Mouse (Mus musculus): ENCODE measurements around the gene Ttf2. TPM values are rescaled to one million over a fixed set of nuclear protein-coding genes. Genes with fewer than 3 reads are reported as not detected.

Gene Ttf2
- total and polyA plus RNA-seq, 2 experiments from 2014 or later = 2.0 to 2.3 TPM

- ATAC-seq = peak; percentile 40
- 73% methylated on average over 7 of the region's 7 CpGs for WGBS
Observed at GRCm38 (mm10) chr3:100911498-100912213, 57.8 kb downstream of the Ttf2 start.

DNA sequence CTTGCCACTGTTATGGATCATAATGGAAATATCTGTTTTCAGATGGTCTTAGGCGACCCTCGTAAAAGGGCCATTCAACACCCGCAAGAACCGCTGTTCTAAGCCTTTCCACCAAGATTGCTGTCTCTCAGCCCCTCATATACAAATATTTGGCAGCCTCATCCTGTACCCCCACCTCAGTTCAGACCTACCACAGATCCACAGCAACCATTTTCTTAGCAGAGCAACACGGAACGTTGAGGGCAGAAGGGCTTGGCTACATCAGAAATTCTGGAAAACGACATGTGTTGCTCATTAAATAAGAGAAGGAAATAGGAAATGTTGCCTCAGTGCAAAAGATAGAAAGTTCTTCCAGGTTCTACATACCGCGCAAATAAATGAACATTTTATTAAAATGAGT is 58.4 kb downstream of the Ttf2 start:
- Histone ChIP-seq H3K27ac (ENCODE audit: low read depth, low read length) (no peak overlapping the region), H3K9me3 (ENCODE audit: low read length) (no peaks in the 10 kb centered on the region), H3K4me1 (ENCODE audit: insufficient read depth) (no peaks in the 10 kb centered on the region), H3K36me3 (ENCODE audit: insufficient read depth) (no peaks in the 10 kb centered on the region), H3K9ac (no peak overlapping the region), H3K4me2 (ENCODE audit: low read depth) (no peak overlapping the region), H3K4me3 (ENCODE audit: low read depth, low read length) (no peak overlapping the region), H3K27me3 (ENCODE audit: insufficient read depth, low read length) (no peaks in the 10 kb centered on the region)
- DNase-seq (no peak), ATAC-seq (no peak)
- TF ChIP-seq CTCF (IDR thresholded peaks at IDR 0.05; ENCODE audit: low read depth) = no peak
- WGBS = 78% methylated on average over 9 of the region's 9 CpGs

More at GRCm38 (mm10) chr3:100911498-100912213, 57.8 kb downstream of the Ttf2 start:
- no peak for DNase-seq
- H3K27me3 ChIP-seq (ENCODE audit: insufficient read depth, low read length) = no peaks in the 10 kb centered on the region
- H3K4me2 ChIP-seq (ENCODE audit: low read depth) = no peak overlapping the region
- no peaks in the 10 kb centered on the region for H3K4me1 ChIP-seq (ENCODE audit: insufficient read depth)
- H3K9me3 ChIP-seq (ENCODE audit: low read length) = no peaks in the 10 kb centered on the region
- no peak for TF ChIP-seq CTCF (IDR thresholded peaks at IDR 0.05; ENCODE audit: low read depth)
- no peak overlapping the region for H3K4me3 ChIP-seq (ENCODE audit: low read depth, low read length)
- H3K9ac ChIP-seq = no peak overlapping the region
- H3K36me3 ChIP-seq (ENCODE audit: insufficient read depth) = no peaks in the 10 kb centered on the region
- no peak overlapping the region for H3K27ac ChIP-seq (ENCODE audit: low read depth, low read length)

GRCm38 (mm10) chr3:100910621-100911020 is 58.8 kb downstream of the Ttf2 start:
- no peak for DNase-seq
- no peak overlapping the region for H3K4me3 ChIP-seq (ENCODE audit: low read depth, low read length)
- WGBS = 52% methylated on average over 5 of the region's 5 CpGs

GRCm38 (mm10) chr3:100908594-100908993 is 60.9 kb downstream of the Ttf2 start:
- TF ChIP-seq CTCF (IDR thresholded peaks at IDR 0.05; ENCODE audit: low read depth) = no peak
- no peak overlapping the region for H3K9ac ChIP-seq
- H3K4me3 ChIP-seq (ENCODE audit: low read depth, low read length) = no peak overlapping the region
- 77% methylated on average over 6 of the region's 6 CpGs for WGBS
- no peak for ATAC-seq
- no peaks in the 10 kb centered on the region for H3K27me3 ChIP-seq (ENCODE audit: insufficient read depth, low read length)
- DNase-seq = no peak
- H3K9me3 ChIP-seq (ENCODE audit: low read length) = no peaks in the 10 kb centered on the region
- H3K27ac ChIP-seq (ENCODE audit: low read depth, low read length) = no peak overlapping the region
- no peaks in the 10 kb centered on the region for H3K4me1 ChIP-seq (ENCODE audit: insufficient read depth)
- H3K4me2 ChIP-seq (ENCODE audit: low read depth) = no peak overlapping the region
- H3K36me3 ChIP-seq (ENCODE audit: insufficient read depth) = no peaks in the 10 kb centered on the region

More at GRCm38 (mm10) chr3:100910621-100911020, 58.8 kb downstream of the Ttf2 start:
- Histone ChIP-seq H3K4me1 (ENCODE audit: insufficient read depth) (no peaks in the 10 kb centered on the region), H3K27me3 (ENCODE audit: insufficient read depth, low read length) (no peaks in the 10 kb centered on the region), H3K9ac (no peak overlapping the region), H3K27ac (ENCODE audit: low read depth, low read length) (no peak overlapping the region), H3K9me3 (ENCODE audit: low read length) (no peaks in the 10 kb centered on the region), H3K4me2 (ENCODE audit: low read depth) (no peak overlapping the region), H3K36me3 (ENCODE audit: insufficient read depth) (no peaks in the 10 kb centered on the region)
- ATAC-seq = no peak
- no peak for TF ChIP-seq CTCF (IDR thresholded peaks at IDR 0.05; ENCODE audit: low read depth)

DNA sequence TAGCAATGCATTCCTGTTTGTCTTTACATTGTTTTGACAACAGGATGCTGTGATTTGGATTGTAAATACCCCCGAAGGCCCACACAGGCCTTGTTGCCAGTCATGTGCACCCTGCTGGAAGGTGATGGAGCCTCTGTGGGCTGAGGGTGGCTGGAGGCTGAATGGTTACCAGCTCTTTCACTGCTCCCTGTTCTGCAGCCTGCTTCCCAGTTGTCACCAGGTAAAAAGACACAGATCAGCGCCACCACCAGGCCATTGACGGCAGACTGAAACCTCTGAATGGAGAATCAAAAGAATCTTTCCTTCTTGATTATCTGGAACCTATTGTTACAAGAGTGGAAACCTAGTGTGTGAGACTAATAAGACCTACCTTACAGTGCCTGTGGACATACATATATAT is 62.5 kb downstream of the Ttf2 start:
- H3K4me1 ChIP-seq (ENCODE audit: insufficient read depth) = no peaks in the 10 kb centered on the region
- no peaks in the 10 kb centered on the region for H3K36me3 ChIP-seq (ENCODE audit: insufficient read depth)
- no peak for DNase-seq
- WGBS = 36% methylated on average over 3 of the region's 3 CpGs
- H3K4me3 ChIP-seq (ENCODE audit: low read depth, low read length) = no peak overlapping the region
- no peak for ATAC-seq
- no peaks in the 10 kb centered on the region for H3K27me3 ChIP-seq (ENCODE audit: insufficient read depth, low read length)
- no peak overlapping the region for H3K27ac ChIP-seq (ENCODE audit: low read depth, low read length)
- peak; percentile 19; the same call in 1 of the 2 replicates for TF ChIP-seq CTCF (IDR thresholded peaks at IDR 0.05; ENCODE audit: low read depth)
- H3K4me2 ChIP-seq (ENCODE audit: low read depth) = no peak overlapping the region
- H3K9ac ChIP-seq = no peak overlapping the region
- H3K9me3 ChIP-seq (ENCODE audit: low read length) = no peaks in the 10 kb centered on the region

- Histone ChIP-seq H3K27me3 (ENCODE audit: insufficient read depth, low read length) (no peaks in the 10 kb centered on the region), H3K27ac (ENCODE audit: low read depth, low read length) (no peak overlapping the region), H3K4me1 (ENCODE audit: insufficient read depth) (no peaks in the 10 kb centered on the region), H3K9me3 (ENCODE audit: low read length) (no peaks in the 10 kb centered on the region), H3K4me3 (ENCODE audit: low read depth, low read length) (no peak overlapping the region), H3K36me3 (ENCODE audit: insufficient read depth) (no peaks in the 10 kb centered on the region), H3K9ac (no peak overlapping the region), H3K4me2 (ENCODE audit: low read depth) (no peak overlapping the region)
- TF ChIP-seq CTCF (IDR thresholded peaks at IDR 0.05; ENCODE audit: low read depth) = no peak
- 89% methylated on average over 6 of the region's 6 CpGs for WGBS
- DNase-seq (no peak), ATAC-seq (no peak)
Observed at GRCm38 (mm10) chr3:100906128-100906527, 63.3 kb downstream of the Ttf2 start.

GRCm38 (mm10) chr3:100895500-100895899 is 74.0 kb downstream of the Ttf2 start:
- Histone ChIP-seq H3K27ac (ENCODE audit: low read depth, low read length) (no peak overlapping the region), H3K4me3 (ENCODE audit: low read depth, low read length) (no peak overlapping the region), H3K4me2 (ENCODE audit: low read depth) (no peak overlapping the region), H3K9ac (no peak overlapping the region), H3K36me3 (ENCODE audit: insufficient read depth) (no peaks in the 10 kb centered on the region), H3K4me1 (ENCODE audit: insufficient read depth) (no peaks in the 10 kb centered on the region), H3K27me3 (ENCODE audit: insufficient read depth, low read length) (no peaks in the 10 kb centered on the region), H3K9me3 (ENCODE audit: low read length) (no peaks in the 10 kb centered on the region)
- WGBS = 36% methylated on average over 6 of the region's 6 CpGs
- ATAC-seq = peak; percentile 25; the same call in 1 of the 2 replicates
- no peak for DNase-seq
- no peak for TF ChIP-seq CTCF (IDR thresholded peaks at IDR 0.05; ENCODE audit: low read depth)

All from forebrain, postnatal 0 days (tissue).